Mouse (Mus musculus) olfactory bulb, adult 2 months (tissue): ENCODE results near the gene Gnaz.

Experiments
- CTCF ChIP-seq: fragments of 200-500 bp; IDR thresholded peaks from 2 replicates; pipeline ENCODE4 v1.5.1; 2012; ENCODE audit warnings: low read depth, mild to moderate bottlenecking, low read length, moderate library complexity; ENCODE audit not compliant: insufficient read depth
- POLR2A ChIP-seq: fragments of 200-500 bp; IDR thresholded peaks from 2 replicates; pipeline ENCODE4 v1.6.1; 2012; ENCODE audit warnings: mild to moderate bottlenecking, low read depth, low read length, moderate library complexity; ENCODE audit not compliant: insufficient read depth

- TF ChIP-seq POLR2A (no peak), CTCF (no peak)
Measured at GRCm38 (mm10) chr10:75004067-75004466, 37.1 kb downstream of the Gnaz start.
